Mouse (Mus musculus): ENCODE results near the gene Myo1e. TPM values are rescaled to one million over a fixed set of nuclear protein-coding genes. Genes with fewer than 3 reads are reported as not detected.

The Myo1e gene
- polyA plus RNA-seq, 2 experiments = 1.1 to 1.8 TPM

DNA sequence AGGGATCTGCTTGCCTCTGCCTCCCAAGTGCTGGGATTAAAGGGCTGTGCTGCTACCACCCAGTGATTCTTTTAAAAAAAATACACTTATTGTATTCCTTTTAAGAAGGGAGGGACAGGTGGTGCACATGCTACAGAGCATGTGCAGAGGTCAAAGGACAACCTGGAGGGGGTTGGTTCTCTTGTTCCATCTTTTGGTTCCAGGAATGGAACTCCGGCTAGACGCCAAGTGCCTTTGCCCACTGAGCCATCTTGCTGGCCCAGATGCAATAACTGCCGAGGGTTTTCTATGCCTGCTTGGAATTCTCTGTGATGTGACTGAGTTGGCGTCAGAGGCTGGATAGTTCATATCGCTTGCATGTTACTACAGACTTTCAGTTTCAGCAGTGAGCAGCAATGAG is 58.4 kb downstream of the Myo1e start:
- no peak overlapping the region for H3K4me2 ChIP-seq (ENCODE audit: low read depth)
- peaks cover 0 to 5% of the 10 kb centered on the region in 2 experiments; a peak in 2 of 4 replicates for H3K4me1 ChIP-seq (replicated peaks; ENCODE audit: control insufficient read depth in 2 of 2, insufficient read depth in 2 of 2, low read length in 1 of 2)
- H3K9ac ChIP-seq (replicated peaks) = no peak overlapping the region
- 71% methylated on average over 5 of the region's 5 CpGs for WGBS (ENCODE audit: insufficient replicate concordance)
- no peak for TF ChIP-seq EP300 (IDR thresholded peaks at IDR 0.05; ENCODE audit: low read depth)
- no peak for ATAC-seq (ENCODE audit: insufficient read depth)
- H3K4me3 ChIP-seq (ENCODE audit: insufficient read depth in 1 of 2, low read depth in 2 of 2, low read length in 2 of 2) = no peak overlapping the region
- no peak for DNase-seq (ENCODE audit: low read depth in 3 of 3, low spot score in 3 of 3)
- no peaks in the 10 kb centered on the region for H3K27me3 ChIP-seq (ENCODE audit: control insufficient read depth, insufficient read depth, low read length)
- H3K36me3 ChIP-seq (replicated peaks; ENCODE audit: control insufficient read depth, insufficient read depth, low read depth) = no peaks in the 10 kb centered on the region
- no peak overlapping the region for H3K27ac ChIP-seq
- H3K9me3 ChIP-seq (ENCODE audit: control insufficient read depth, low read length) = no peaks in the 10 kb centered on the region

DNA sequence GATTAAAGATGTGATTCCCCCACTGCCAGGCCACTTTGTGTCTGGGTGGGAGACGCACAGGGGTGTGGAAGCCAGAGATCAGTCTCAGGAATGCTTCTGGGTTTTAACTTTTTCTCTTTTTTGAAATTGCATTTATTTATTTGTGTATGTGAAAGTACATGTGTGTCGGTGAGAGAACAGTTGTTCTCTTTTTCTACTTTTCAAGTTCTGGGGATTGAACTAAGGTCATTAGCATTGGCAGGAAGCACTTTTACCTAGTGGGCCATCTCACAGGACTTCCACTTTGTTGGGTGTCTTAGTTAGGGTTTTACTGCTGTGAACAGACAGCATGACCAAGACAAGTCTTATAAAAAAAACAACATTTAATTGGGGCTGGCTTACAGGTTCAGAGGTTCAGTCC is 59.0 kb downstream of the Myo1e start:
- Histone ChIP-seq H3K4me2 (ENCODE audit: low read depth) (no peak overlapping the region), H3K9ac (replicated peaks) (no peak overlapping the region), H3K4me3 (ENCODE audit: insufficient read depth in 1 of 2, low read depth in 2 of 2, low read length in 2 of 2) (no peak overlapping the region), H3K27ac (no peak overlapping the region), H3K27me3 (ENCODE audit: control insufficient read depth, insufficient read depth, low read length) (no peaks in the 10 kb centered on the region), H3K36me3 (replicated peaks; ENCODE audit: control insufficient read depth, insufficient read depth, low read depth) (no peaks in the 10 kb centered on the region), H3K9me3 (ENCODE audit: control insufficient read depth, low read length) (no peaks in the 10 kb centered on the region), H3K4me1 (replicated peaks; ENCODE audit: control insufficient read depth in 2 of 2, insufficient read depth in 2 of 2, low read length in 1 of 2) (peaks cover 0 to 5% of the 10 kb centered on the region in 2 experiments; a peak in 2 of 4 replicates)
- no peak for TF ChIP-seq EP300 (IDR thresholded peaks at IDR 0.05; ENCODE audit: low read depth)
- no peak for TF ChIP-seq CTCF (IDR thresholded peaks at IDR 0.05; ENCODE audit: low read depth)
- WGBS (ENCODE audit: insufficient replicate concordance) = 68% methylated on average over 2 of the region's 2 CpGs
- DNase-seq (ENCODE audit: low read depth in 3 of 3, low spot score in 3 of 3) (no peak), ATAC-seq (ENCODE audit: insufficient read depth) (no peak)

DNA sequence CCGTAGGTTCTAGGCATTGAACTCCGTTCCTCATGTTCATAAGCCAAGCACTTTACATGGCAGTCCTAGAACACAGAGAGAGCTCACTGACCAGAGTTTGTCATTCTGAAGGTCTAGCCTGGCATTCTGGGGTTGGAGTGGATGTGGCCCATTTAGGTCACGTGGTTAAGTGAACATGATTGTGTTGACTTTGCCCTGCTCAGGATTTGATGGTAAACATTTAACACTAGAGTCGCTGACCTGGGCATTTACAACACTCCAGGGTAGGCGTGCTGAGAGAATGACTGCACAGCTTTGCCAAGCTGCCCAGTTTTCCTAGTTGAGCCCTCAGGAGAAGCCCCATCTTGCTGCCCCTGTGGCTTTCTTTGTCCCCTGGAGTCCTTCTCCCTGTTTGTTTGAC is 60.0 kb downstream of the Myo1e start:
- no peak overlapping the region for H3K4me2 ChIP-seq (ENCODE audit: low read depth)
- no peak for DNase-seq (ENCODE audit: low read depth in 3 of 3, low spot score in 3 of 3)
- H3K4me3 ChIP-seq (ENCODE audit: insufficient read depth in 1 of 2, low read depth in 2 of 2, low read length in 2 of 2) = no peak overlapping the region
- H3K36me3 ChIP-seq (replicated peaks; ENCODE audit: control insufficient read depth, insufficient read depth, low read depth) = no peaks in the 10 kb centered on the region
- H3K27ac ChIP-seq = no peak overlapping the region
- H3K9ac ChIP-seq (replicated peaks) = no peak overlapping the region
- no peak for TF ChIP-seq EP300 (IDR thresholded peaks at IDR 0.05; ENCODE audit: low read depth)
- TF ChIP-seq CTCF (IDR thresholded peaks at IDR 0.05; ENCODE audit: low read depth) = no peak
- no peak for ATAC-seq (ENCODE audit: insufficient read depth)
- H3K4me1 ChIP-seq (replicated peaks; ENCODE audit: control insufficient read depth in 2 of 2, insufficient read depth in 2 of 2, low read length in 1 of 2) = peaks cover 0 to 5% of the 10 kb centered on the region in 2 experiments; a peak in 2 of 4 replicates
- no peaks in the 10 kb centered on the region for H3K9me3 ChIP-seq (ENCODE audit: control insufficient read depth, low read length)
- 55% methylated on average over 5 of the region's 5 CpGs for WGBS (ENCODE audit: insufficient replicate concordance)
- no peaks in the 10 kb centered on the region for H3K27me3 ChIP-seq (ENCODE audit: control insufficient read depth, insufficient read depth, low read length)

DNA sequence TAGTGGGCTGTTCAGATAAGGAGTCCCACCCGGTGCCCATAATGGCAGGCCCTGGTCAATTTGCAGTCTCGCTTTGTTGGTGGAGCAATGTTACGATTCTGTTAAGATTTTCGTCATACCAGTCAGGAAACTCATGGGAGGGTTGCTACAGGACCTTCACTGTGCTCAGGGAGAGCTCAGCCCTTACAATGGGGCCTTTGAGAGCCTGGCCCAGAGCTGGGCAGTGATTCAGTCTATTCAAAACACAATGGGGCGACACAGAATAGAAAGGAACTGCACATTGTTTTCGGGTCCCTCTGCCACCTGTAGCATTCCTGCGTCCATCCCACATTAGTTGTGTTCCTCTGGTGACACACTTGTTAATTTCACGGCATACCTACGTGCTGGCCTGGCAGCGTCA is 62.2 kb downstream of the Myo1e start:
- Histone ChIP-seq H3K27me3 (ENCODE audit: control insufficient read depth, insufficient read depth, low read length) (no peaks in the 10 kb centered on the region), H3K4me1 (replicated peaks; ENCODE audit: control insufficient read depth in 2 of 2, insufficient read depth in 2 of 2, low read length in 1 of 2) (peaks cover 0 to 3% of the 10 kb centered on the region in 2 experiments; a peak in 2 of 4 replicates), H3K4me3 (ENCODE audit: insufficient read depth in 1 of 2, low read depth in 2 of 2, low read length in 2 of 2) (no peak overlapping the region), H3K9ac (replicated peaks) (no peak overlapping the region), H3K36me3 (replicated peaks; ENCODE audit: control insufficient read depth, insufficient read depth, low read depth) (no peaks in the 10 kb centered on the region), H3K9me3 (ENCODE audit: control insufficient read depth, low read length) (no peaks in the 10 kb centered on the region), H3K4me2 (ENCODE audit: low read depth) (no peak overlapping the region), H3K27ac (no peak overlapping the region)
- DNase-seq (ENCODE audit: low read depth in 3 of 3, low spot score in 3 of 3) = no peak
- no peak for ATAC-seq (ENCODE audit: insufficient read depth)
- 57% methylated on average over 10 of the region's 10 CpGs for WGBS (ENCODE audit: insufficient replicate concordance)
- TF ChIP-seq CTCF (IDR thresholded peaks at IDR 0.05; ENCODE audit: low read depth) (no peak), EP300 (IDR thresholded peaks at IDR 0.05; ENCODE audit: low read depth) (no peak)

DNA sequence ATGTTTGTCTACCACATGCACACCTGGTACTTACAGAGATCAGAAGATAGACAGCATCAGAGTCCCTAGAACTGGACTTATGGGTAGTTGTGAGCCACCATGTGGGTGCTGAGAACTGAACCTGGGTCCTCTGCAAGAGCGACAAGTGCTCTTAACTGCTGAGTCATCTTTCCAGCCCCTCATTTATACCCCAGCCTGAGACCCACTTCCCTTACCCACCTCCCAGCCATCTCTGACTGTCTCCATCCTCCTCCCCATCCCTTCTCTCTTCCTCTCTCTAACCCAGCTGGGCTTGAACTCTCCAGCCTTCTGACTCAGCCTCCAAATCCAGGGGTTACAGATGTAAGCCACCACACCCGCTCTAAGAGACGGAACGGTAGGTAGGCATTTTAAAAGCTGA is 63.3 kb downstream of the Myo1e start:
- ATAC-seq (ENCODE audit: insufficient read depth) (no peak), DNase-seq (ENCODE audit: low read depth in 3 of 3, low spot score in 3 of 3) (no peak)
- H3K9ac ChIP-seq (replicated peaks) = no peak overlapping the region
- no peaks in the 10 kb centered on the region for H3K36me3 ChIP-seq (replicated peaks; ENCODE audit: control insufficient read depth, insufficient read depth, low read depth)
- no peak overlapping the region for H3K27ac ChIP-seq
- H3K27me3 ChIP-seq (ENCODE audit: control insufficient read depth, insufficient read depth, low read length) = no peaks in the 10 kb centered on the region
- H3K4me2 ChIP-seq (ENCODE audit: low read depth) = no peak overlapping the region
- H3K4me1 ChIP-seq (replicated peaks; ENCODE audit: control insufficient read depth in 2 of 2, insufficient read depth in 2 of 2, low read length in 1 of 2) = peaks cover 0 to 3% of the 10 kb centered on the region in 2 experiments; a peak in 2 of 4 replicates
- no peak for TF ChIP-seq EP300 (IDR thresholded peaks at IDR 0.05; ENCODE audit: low read depth)
- TF ChIP-seq CTCF (IDR thresholded peaks at IDR 0.05; ENCODE audit: low read depth) = no peak
- H3K4me3 ChIP-seq (ENCODE audit: insufficient read depth in 1 of 2, low read depth in 2 of 2, low read length in 2 of 2) = no peak overlapping the region
- WGBS (ENCODE audit: insufficient replicate concordance) = 79% methylated on average over 4 of the region's 4 CpGs
- no peaks in the 10 kb centered on the region for H3K9me3 ChIP-seq (ENCODE audit: control insufficient read depth, low read length)
